8 mouse cellular contexts compared by ENCODE assay signal in the genomic region with DNA sequence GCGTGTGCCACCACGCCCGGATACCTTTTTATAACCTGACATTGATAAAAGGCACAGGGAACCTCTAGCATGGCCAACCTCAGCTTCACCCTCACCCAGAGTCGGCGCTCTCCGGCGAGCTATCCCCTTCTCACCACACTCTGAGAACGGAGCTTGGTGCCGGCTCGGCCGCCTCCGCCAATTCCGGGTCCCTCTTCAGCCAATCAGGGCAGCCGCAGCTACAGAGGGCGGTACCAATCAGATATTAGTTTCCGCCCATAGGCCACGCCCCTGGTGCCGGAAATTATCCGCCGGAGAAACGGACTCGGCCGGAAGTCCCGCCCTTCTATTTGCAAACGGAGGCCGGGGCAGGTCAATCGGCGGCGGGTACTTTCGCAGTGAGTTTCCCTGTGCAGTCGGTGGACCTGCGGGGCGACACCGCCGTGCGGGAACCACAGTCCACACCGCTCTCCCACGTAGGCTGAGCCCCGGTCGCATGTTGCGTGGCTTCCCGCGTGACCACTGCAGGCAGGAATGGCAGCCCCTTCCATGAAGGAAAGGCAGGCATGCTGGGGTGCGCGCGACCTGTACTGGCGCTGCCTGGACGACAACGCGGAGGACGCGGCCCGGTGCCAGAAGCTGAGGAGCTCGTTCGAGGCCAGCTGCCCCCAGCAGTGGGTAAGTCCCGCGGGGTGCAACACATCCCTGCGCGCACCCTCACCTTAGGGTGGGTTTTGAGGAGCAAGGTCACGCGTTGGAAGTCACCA. TPM values are rescaled to one million over a fixed set of nuclear protein-coding genes. Genes with fewer than 3 reads are reported as not detected.
DNase-seq lines count a peak whose midpoint lies in the region; ATAC-seq and TF ChIP-seq lines count a peak whose summit lies in the region.

A gene (plus strand): TSS at position 342 of the 746 bp plus-strand sequence.

- peak; percentile 96 for DNase-seq in gastrocnemius, adult 8-10 months (ENCODE audit: low spot score in 2 of 2)
- peak; percentile 68 for DNase-seq in hindlimb bud, embryonic 11.5 days (ENCODE audit: extremely low spot score, low read depth, low spot score)
- peak; percentile 96 for DNase-seq in left cerebral cortex, adult 8-10 months (ENCODE audit: low spot score in 2 of 2)
- peak; percentile 98 to 99 for DNase-seq in right cerebral cortex, postnatal 10 days (ENCODE audit: low spot score in 2 of 2)
- peak; percentile 97 for DNase-seq in urinary bladder, postnatal 25 days (ENCODE audit: low spot score)

- H3K4me3 ChIP-seq in cortical plate, adult 2 months (ENCODE audit: insufficient read depth, low read length), result peak within 1 kb of the TSS; percentile 88
- H3K4me3 ChIP-seq in megakaryocyte, embryonic 14.5 days (replicated peaks), result peak within 1 kb of the TSS; percentile 100

- peak; percentile 89 for TF ChIP-seq POLR2A in cortical plate, adult 2 months (IDR thresholded peaks at IDR 0.05; ENCODE audit: extremely low read depth, insufficient read depth, low read length)

- TF ChIP-seq CTCF in cortical plate, adult 2 months (IDR thresholded peaks at IDR 0.05; ENCODE audit: extremely low read depth, insufficient read depth, low read length), result no peak

- H3K9me3 ChIP-seq in megakaryocyte, embryonic 14.5 days, result no peaks in the 10 kb centered on the region

- H3K36me3 ChIP-seq in megakaryocyte, embryonic 14.5 days (replicated peaks; ENCODE audit: low read length), result peaks cover 38% of the 10 kb centered on the region

- H3K27ac ChIP-seq in cortical plate, adult 2 months (ENCODE audit: insufficient read depth, low read length), result peak within 1 kb of the TSS; percentile 75

- peak; percentile 98 for ATAC-seq in activated CD4-positive, CD25-positive, alpha-beta regulatory T cell, adult 4 months

- H3K27me3 ChIP-seq in megakaryocyte, embryonic 14.5 days (replicated peaks), result no peaks in the 10 kb centered on the region

- peaks cover 5% of the 10 kb centered on the region; the same call in 1 of the 2 replicates for H3K4me1 ChIP-seq in cortical plate, adult 2 months (ENCODE audit: control insufficient read depth, insufficient read depth, low read length)
- peaks cover 38% of the 10 kb centered on the region for H3K4me1 ChIP-seq in megakaryocyte, embryonic 14.5 days

RNA-seq across cellular contexts. Expression of the gene that starts here (rescaled TPM):
- 10 to 100 TPM; 47.9 to 64.2 TPM for polyA plus RNA-seq in activated CD4-positive, CD25-positive, alpha-beta regulatory T cell, adult 4 months (2017; shearing (Covaris generic))
- polyA plus RNA-seq in cortical plate, adult 2 months (2012; rRNA removed), result 43.8 and 46.9 TPM in 2 replicates
- 10 to 100 TPM; 21.9 to 25.0 (median 23.5) TPM for total RNA-seq in gastrocnemius, adult 8-10 months (2022)
- 10 to 100 TPM; 21.5 to 28.3 (median 24.5) TPM for total RNA-seq in left cerebral cortex, adult 8-10 months (2022)
- polyA plus RNA-seq in megakaryocyte, embryonic 14.5 days (2012; ENCODE audit: insufficient read depth, low replicate concordance), result 10.5 and 62.1 TPM in 2 replicates

Comparison
In these comparisons a context has a peak if more than half of its experiments do, and no peak if none do; other contexts are left out.
1. Peak in every context shown above with its lines: DNase-seq, ATAC-seq, H3K4me3 ChIP-seq and H3K27ac ChIP-seq.